Mouse (Mus musculus) c-Kit-positive CD71-negative TER-119-negative erythroid progenitor cells, embryonic 14.5 days (primary cell): Measurements from ENCODE around the gene Mctp2.

Experiments used
- DNase-seq: peaks from one replicate; pipeline ENCODE4 v3.0.0-alpha.2; 2013; ENCODE audit warnings: low read depth

Mctp2 gene

GRCm38 (mm10) chr7:72165726-72166701 is 140.4 kb downstream of the Mctp2 start:
- DNase-seq, result no peak

DNA sequence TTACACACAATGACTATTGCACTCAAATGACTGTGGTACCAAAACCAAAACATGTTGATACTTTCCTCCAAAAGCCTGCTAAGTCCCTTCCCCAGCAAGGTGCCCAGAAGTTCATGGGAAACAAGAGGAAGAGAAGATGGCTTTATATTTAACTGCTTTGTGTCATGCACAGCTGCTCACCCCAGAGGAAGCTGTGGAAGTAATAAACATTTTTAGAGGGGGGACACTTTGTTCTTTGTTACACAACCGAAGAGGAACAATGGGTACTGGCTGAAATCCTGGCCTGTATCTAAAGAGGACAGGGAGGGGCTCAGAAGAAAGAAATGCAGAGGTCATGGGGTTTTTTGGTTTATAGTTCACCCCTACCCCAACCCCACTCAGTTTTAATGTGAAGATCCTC is 144.2 kb downstream of the Mctp2 start:
- DNase-seq, result no peak

DNA sequence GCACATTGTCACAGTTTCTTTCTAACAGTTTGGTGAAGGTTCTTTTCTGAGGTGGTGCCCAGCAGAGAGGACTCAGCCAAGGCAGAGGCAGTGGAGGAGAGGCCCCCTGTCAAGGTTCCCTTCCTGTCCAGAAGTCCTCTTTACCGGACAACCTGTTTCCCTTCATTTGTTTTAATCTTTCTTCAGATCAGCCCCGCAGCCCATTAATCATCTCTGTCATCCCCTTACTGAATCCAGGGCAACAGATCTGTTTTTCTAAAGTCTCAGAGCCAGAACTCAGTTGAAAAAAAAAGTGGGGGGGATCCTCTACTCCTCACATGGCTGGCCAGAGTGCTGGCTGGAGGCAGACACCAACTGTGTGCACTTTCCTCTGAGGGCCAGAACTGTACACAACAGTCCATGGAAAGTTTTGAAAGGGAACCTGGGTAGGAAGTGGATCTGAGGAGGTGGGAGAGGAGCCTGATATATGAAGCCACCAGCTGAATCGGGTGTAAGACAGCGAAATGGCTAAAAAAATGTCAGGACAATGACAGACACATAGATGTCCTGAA is 146.8 kb downstream of the Mctp2 start:
- no peak for DNase-seq

DNA sequence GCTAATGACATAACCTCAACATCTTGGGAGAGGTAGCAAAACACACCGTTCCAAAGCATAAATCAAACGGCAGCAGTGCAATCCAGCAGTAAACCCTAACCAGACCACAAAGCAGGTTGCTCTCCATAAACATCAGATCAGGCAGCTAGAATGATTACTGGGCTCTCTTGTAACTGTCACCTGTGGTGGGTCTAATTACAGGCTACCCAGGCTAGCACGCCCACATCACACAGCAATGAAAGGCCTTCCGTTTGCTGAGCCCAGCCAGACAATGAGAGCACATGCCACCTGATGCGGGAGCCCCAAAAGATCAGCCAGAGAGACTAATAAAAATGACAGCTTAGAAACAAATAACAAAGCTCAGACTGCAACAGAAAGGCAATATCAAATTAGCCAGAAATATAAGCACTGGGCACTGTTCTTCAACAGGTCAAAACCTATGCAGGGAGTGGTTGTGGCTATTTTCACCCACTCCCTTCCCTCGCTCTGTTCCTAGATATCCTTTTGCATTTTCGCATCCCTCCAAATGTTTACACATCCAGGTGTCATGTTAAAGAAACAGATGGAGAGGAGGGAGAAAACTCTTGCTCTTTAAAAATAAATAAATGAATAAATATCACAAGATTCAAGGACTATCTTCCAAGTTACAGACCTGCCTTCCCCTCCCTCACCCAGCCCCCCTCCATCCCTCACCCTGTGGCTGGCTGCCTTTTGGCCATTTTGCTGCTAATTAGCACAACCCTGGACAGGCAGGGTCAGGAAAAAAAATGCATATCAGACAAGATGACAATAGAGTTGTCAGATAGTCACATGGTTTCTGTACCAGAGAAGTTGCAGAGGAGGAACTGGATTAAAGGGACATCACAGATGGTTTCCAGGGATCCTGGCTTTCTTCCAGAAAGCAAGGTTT is 155.4 kb downstream of the Mctp2 start:
- DNase-seq, result no peak

DNA sequence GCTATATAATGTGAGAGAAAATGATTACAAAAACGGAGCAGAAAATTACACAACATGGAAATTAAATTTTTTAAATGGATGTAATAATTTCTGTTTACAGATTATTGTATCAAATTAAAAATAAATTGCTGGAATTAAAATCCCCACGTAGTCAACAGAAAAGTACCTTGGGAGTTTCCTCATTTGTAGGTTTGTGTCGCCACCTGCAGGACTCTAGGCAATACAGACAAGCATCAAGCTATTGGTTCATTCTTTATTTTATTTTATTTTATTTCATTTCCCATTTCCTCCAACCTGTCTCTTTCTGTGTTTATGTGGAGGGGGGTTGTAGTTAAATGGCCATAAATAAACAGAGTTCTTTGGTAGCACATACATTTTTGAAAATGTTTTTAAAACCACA is 157.3 kb downstream of the Mctp2 start:
- DNase-seq, result no peak

DNA sequence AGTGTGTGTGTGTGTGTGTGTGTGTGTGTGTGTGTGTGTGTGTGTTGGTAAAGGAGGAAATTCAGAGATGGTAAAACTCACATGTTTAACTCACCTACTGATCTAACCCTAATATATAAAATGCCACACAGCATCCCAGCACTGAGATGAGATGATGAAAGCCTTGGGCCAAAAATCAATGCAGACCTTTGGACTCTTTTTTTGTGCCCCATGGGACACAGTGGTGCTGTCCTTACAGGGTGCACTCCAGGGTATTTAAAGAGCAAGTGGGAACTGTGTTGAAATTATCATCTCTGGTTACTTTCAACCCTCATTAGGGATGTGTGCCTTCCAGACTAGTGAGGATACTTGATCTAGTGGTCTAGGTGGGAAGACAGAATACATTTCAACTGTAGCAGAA is 159.6 kb downstream of the Mctp2 start:
- no peak for DNase-seq

- DNase-seq, result no peak
Observed at GRCm38 (mm10) chr7:72145726-72146520, 160.5 kb downstream of the Mctp2 start.

DNA sequence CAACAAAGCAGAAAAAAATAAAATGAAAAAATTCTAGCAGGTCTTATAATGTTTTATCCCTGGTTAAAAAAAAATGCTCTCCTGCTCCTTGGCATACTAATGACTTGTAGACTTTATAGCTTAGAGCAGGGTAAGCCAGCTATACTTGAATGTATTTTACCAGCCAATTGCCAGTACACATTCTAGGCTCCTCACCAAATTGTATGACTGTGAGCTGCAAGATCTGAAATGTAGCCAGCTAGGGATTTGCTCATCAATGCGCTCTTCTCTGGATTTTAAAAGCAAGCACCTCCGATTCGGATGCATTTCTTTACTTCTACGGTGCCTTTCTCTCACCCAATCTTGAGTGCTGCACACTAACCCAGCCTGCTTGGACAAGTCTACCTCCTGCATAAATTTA is 167.7 kb downstream of the Mctp2 start:
- DNase-seq, result no peak

GRCm38 (mm10) chr7:72120986-72121385 is 185.4 kb downstream of the Mctp2 start:
- DNase-seq, result no peak

DNA sequence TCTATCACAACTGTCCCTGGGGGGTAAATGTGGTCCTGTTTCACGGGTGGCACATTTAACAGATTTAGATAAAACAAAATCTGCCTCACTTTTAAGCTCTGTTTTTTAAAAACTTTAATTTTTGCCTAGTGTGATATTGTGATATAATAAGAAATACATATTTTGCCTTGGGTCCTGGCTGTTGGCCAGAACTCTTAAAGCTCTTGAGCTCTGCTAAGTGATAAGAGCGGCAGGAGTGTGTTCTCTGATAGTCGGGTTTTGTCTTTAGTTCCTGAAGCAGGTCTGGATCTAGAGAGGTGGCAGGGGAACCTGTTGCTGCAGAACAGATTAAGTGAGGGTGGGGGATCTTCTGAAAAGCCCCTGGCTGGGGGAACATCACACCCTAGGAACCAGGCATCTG is 186.7 kb downstream of the Mctp2 start:
- DNase-seq, result no peak

DNA sequence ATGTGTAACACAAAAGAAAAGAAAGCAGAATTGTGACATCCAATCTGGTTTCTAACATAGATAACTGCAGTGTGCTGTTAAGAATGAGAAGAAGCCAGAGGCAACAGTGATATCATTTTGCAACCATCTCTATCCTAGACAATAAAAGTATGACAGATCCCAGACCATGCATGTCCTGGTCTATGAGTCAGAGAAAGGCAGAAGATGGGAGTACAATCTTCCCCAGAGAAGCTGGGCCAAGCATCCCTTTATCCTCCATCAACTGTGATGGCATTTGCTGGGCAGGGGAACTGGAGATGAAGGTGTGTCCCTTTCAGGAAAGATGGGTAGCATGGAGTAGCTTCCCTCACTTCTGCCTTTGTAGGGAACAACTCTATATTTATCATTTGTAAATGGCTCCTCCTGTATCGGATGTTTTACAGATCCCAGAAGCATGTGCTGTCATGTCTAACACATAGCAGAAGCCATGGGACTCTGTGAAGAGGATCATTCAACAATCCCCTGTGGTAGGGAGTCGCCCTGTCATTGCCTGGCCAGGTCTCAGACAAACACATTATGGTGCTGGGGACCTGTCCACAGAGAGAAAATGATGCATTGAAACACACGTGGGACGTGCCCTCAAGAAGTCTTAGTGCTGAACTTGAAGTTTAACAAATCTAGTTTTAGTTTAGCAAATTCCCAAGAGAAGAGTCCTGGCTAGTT is 188.9 kb downstream of the Mctp2 start:
- no peak for DNase-seq

- DNase-seq, result no peak
Observed at GRCm38 (mm10) chr7:72115073-72115472, 191.3 kb downstream of the Mctp2 start.

DNA sequence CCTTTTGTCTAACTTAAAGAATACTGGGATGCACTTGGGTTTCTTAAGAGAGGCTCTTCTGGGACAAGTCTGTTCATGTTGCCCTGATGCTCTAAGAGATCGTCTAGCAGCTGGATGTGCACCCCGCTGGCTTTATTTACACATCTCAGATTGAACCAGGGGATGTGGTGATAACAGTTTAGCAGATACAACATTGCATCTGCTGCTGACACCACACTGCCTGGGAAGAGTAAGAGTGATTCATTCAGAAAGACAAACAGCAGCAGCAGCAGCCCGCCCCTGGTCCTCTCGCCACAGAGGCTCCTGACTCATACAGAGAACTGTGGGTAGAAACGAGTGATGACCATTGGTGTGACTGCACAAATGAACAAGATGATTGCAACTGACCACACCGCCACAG is 195.8 kb downstream of the Mctp2 start:
- no peak for DNase-seq

DNA sequence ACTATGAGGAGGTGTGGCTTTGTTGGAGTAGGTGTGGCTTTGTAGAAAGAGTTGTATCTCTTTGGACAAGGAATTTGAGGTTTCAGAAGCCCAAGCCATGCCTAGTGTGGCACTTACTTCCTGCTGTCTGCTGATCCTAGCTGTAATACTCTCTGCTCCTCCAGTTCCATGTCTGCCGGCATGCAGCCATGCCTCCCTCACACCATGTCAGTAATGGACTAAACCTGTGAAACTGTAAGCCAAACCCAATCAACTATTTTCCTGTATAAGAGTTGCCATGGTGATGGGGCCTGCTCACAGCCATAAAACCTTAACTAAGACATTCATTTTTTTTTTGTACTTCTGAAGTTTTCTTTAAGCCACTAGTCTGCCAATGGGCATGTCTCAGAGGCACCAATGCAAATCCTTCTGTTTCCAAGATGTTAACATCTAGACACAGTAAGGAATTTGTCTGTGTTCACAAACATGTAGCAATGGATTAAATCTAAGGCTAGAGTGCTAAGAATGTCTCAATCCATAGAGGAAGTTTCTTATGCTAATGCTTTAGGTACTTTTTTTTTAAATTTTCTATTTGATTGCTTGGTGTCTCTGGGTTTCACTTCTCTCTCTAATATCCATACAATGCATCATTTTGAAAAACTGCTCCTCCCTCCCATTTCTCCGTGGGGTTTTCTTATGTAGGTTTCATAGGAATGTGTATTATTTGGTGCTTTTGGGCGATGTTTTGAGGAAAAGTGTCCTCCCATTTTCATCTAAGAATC is 197.6 kb downstream of the Mctp2 start:
- DNase-seq, result no peak

DNA sequence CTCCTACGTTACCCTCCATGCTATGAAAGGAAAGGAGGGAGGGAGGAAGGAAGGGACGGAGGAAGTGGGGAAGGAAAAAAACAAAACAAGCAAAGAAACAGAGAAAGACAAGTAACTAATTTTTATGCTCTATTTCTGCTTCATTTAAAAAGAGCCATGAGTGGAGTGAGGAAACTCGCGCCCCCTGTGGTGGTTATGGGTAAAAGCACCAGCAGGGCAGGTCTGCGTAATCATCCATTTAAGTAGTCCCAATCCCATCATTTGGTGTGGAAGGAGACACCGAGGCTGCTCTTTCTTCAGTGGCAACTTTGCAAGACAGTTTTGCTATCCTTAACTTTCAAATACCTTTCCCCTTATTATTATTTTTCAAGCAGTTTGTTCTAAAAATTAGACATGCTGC is 202.2 kb downstream of the Mctp2 start:
- DNase-seq, result no peak

DNA sequence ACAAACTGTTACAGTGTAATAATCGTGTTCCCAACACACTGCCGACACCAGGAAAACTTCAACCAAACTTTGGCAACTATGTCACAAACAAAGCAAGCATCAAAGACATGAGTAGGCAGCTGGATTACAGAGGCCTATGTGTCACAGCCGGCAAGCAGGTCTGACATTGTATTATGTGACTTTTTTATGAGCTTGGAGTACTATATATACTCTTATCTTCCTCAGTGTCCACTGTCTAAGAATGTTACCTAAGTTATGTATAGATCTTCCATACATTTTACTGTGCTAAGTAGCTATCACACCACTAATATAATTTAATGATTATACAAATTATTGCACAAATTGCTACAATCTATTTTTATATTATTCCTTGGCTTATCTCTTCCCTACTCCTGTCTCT is 202.8 kb downstream of the Mctp2 start:
- DNase-seq, result no peak

DNA sequence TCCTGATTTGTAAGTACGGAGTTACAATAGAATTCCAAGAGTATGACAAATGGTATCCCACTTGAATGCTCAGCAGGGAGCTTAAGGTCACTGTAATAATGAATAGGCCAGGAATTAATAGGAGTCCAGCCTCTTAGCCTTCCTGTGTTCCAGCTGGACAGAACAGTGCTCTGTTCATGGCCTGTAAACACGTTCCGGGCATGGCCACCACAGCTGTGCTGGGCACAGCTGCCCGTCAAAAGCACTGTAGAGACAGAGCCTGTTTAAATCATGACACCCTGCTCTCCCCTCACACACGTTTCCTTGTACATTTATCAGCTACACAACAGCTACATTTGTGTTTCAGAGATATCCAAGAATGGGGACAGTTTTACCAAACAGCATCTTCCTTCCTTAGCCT is 205.7 kb downstream of the Mctp2 start:
- DNase-seq, result no peak

DNA sequence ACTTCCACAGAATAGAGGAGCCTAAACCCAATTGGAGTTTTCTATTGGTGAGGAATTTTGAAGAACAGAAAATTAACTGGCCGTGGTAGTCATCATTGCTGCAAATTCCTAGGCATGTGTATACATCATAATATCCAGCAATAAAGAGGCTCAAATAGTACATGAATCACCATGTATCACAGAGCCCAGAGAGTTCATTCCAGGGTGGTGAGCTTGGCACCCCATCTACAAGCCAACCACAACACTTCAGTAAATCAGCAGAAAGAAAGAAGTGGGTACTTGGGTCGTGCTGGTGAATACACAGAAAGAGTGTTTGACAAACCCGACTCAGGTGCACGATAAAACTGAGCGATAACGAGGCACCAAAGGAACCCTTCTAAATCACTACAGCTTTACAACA is 207.8 kb downstream of the Mctp2 start:
- no peak for DNase-seq

GRCm38 (mm10) chr7:72096973-72097372 is 209.4 kb downstream of the Mctp2 start:
- DNase-seq, result no peak

DNA sequence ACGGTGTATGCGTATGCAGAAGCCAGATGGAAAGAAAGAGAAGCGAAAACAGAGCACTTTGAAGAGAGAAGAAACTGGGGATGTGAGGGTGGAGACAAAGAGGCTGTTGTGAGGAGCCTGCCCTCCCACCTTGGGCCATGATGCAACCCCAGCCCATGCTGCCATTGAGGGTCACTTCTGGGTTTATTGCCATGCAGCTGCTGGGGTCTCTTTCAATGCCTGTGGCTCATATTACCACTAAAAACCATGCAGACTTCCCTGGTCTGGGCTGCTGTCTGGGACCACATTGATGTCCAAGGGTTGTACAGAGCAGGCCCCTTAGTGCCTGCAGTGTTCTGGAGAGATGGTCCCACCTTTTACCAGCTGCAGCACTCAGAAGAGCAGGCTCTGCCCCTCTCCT is 210.0 kb downstream of the Mctp2 start:
- DNase-seq, result no peak
